Mouse (Mus musculus) lung, adult 2 months (tissue): Measurements from ENCODE around the gene Uvrag.

ENCODE experiments used
- CTCF ChIP-seq: fragments of 200-500 bp; IDR thresholded peaks from 2 replicates; pipeline ENCODE4 v1.5.1; 2011; ENCODE audit warnings: mild to moderate bottlenecking, low read length, control low read depth; ENCODE audit not compliant: insufficient read depth
- POLR2A ChIP-seq: fragments of 200-500 bp; IDR thresholded peaks from 2 replicates; pipeline ENCODE4 v1.6.1; 2011; ENCODE audit warnings: low read depth, mild to moderate bottlenecking, control low read depth, low read length, borderline replicate concordance; ENCODE audit errors: extremely low read depth

GRCm38 (mm10) chr7:99179271-99179670, 38.3 kb upstream of the Uvrag start:
- TF ChIP-seq CTCF: no peak
- no peak for TF ChIP-seq POLR2A
